Mouse (Mus musculus) testis, postnatal 10 days (tissue): ENCODE measurements around the gene Gm21985.
"Not testable (repeated sequence)": the region's sequence is repeated elsewhere in the genome, so short reads cannot be mapped to it uniquely, and the experiment has no call there.

ENCODE experiments used
- DNase-seq: peaks from one replicate; pipeline ENCODE4 v3.0.0; 2021; ENCODE audit warnings: low spot score

The Gm21985 gene

GRCm38 (mm10) chr2:112392689-112393088 is 126.6 kb downstream of the Gm21985 start:
- no peak for DNase-seq

- no peak for DNase-seq
Observed at GRCm38 (mm10) chr2:112393958-112394357, 127.8 kb downstream of the Gm21985 start.

DNA sequence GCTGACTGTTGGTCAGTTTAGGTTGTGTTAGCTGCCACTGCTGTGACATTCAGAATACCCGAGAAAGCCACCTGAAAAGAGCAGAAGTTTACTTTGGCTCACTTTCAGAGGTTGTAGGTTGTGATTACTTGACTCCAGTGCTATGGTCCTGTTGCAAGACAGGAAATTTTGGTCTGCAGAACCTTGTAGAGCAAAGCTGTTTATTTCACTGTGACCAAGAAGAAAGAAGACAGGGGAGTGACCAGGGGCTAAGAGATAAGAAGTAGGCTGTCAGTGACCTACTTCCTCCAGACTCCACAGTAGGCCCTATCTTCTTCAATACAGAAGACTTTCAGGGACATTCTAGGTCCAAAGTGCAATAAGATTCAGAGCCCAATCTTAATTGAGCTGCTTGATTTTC is 130.5 kb downstream of the Gm21985 start:
- no peak for DNase-seq

DNA sequence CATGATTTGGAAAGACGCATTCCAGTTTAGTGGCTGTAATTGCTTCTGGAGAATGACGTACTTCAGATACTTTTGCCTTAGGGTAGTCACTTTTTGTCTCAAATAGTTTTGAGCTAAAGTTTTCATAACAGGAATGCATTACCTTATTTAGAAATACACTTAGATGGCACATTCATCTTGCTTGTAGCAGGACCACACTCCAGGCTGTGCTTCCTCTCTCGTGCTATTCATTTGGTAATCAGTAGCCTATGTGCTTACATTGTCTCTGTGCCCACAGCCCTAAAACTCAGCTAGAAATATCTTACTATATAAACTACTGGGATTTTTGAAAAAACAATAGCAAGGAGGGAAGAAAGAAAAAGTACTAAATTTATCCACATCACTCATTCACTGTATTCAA is 140.9 kb downstream of the Gm21985 start:
- DNase-seq, result no peak

DNA sequence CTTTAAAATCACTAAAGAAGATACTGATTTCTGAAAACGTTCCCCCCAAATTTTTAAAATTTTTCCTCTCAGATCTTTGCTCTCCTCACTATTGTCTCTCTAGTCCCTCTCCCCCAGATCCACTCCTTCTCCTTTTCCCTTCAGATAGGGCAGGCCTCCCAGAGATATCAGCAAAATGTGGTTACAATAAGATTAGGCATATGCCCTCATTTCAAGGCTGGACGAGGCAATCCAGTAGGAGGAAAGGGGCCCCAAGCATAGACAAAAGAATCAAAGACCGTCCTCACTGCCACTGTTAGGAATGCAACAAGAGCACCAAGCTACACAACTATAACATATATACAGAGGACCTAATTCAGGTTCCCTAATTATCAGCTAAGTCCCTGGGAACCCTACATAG is 159.2 kb downstream of the Gm21985 start:
- DNase-seq, result no peak

DNA sequence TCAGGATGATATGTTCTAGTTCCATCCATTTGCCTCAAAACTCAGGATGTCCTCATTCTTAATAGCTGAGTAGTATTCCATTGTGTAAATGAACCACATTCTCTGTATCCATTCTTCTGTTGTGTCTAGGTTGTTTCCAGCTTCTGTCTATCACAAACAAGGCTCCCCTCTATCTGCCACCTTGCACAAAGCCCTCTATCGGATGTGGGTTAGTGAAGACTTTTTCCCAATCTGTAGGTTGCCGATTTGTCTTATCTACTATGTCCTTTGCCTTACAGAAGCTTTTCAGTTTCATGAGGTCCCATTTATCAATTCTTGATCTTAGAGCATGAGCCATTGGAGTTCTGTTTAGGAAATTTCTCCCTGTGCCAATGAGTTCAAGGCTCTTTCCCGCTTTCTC is 162.4 kb downstream of the Gm21985 start:
- DNase-seq, result not testable (repeated sequence)

DNA sequence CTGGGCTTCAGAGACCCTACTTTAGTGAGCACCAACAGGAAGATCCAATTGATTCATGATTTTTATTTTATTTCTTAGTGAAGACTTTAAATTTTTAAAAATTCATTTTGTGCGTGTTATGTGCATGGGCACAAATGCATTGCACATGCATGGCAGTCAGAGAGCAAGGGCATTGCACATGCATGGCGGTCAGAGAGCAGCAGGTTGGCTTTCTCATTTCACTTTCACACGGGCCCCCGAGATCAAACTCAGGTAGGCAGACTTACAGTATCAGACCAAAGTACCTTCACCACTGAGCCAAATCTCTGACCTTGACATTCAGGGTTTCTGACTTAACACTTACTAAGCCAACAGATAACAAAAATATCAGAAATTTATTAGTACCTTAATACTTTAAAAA is 163.6 kb downstream of the Gm21985 start:
- DNase-seq, result no peak

DNA sequence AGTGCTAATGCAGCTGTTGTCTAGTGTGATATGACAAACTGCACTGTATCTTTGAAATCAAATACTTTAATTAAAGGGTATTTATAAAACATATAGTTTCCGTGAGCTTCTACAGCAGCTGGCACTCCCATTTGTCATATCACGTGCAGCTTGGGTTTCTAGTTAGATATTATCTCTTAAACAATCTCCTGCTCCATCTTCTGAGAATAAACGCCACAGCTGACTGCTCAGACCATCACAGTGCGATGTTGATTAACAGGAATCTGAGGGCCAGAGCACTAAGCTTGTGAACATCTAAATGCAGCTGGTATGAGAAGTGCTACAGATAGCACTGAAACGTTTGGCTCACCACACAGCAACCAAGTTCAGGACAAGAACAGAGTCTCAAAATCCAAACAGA is 164.3 kb downstream of the Gm21985 start:
- DNase-seq, result no peak

DNA sequence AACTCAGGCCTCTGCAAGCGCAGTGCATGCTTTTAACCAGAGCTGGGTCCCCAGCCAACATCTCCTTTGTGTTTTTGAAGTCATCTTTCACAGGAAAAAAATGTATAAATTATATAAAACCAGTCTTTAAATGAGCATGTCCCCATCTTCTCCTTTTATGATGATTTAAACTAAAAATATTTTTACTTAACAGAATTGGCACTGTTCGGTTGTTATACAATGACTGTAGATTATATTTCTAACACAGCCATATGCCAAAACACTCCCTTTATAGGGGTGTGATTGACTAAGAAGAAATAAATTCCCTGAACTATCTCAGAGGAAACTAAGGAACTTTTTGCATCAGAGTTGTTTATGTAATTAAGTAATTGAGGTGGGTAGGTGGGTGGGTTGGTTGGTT is 166.4 kb downstream of the Gm21985 start:
- DNase-seq, result no peak

DNA sequence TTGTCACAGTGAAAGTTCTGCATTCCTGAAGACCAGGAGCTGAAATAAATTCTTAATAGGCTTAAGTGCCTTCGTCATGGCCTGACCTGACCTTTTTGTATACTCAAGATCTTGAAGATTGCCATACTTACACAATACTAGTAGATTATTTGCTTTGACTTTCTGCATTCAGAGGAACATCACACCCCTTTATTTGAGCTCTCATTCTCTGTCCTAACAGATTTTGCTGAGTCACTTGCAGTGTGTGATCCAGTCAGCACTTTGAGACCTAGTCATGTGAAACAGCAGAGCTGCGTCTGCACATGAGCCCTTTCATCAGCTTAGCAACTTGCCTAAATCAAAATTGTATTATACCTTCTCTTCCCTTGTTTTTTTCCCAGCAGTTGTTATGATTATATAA is 167.2 kb downstream of the Gm21985 start:
- no peak for DNase-seq

GRCm38 (mm10) chr2:112436292-112436691 is 170.2 kb downstream of the Gm21985 start:
- DNase-seq, result no peak

DNA sequence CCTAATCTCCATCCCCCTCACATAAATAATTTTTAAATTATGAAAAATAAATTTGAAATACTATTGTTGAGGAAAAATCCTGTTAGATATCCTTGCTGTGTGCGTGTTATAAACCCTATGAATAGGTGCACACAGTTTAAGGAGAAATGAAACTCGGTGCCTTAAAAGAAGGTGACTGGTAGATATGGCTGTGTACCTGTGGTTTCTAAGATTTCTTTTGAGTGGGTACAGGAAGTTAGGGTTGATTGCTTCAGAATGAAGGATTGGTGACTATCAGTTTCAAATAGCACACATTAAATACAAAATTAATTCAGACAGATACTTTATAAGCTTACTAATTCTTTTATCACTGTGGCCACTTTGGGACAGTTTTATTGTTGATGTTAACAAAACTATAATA is 171.5 kb downstream of the Gm21985 start:
- DNase-seq, result no peak

DNA sequence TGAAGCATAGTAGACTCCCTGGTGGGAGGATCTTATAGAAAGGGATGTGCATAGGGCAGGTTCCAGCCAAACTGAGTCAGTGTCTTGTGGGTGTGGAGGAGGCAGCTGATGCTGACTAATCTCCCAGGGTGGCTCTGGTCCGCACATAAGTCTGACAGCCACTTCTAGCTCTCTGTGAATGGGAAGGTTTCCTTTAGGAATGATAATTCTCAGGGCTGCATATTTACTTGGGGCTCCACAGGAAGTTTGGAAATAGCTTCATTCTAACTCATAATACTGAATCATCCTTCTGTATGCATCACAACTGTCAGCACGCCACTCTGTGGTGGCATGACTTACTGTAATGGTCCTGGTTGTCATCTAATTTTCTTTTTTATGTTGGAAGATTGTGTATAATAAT is 177.4 kb downstream of the Gm21985 start:
- DNase-seq, result no peak

DNA sequence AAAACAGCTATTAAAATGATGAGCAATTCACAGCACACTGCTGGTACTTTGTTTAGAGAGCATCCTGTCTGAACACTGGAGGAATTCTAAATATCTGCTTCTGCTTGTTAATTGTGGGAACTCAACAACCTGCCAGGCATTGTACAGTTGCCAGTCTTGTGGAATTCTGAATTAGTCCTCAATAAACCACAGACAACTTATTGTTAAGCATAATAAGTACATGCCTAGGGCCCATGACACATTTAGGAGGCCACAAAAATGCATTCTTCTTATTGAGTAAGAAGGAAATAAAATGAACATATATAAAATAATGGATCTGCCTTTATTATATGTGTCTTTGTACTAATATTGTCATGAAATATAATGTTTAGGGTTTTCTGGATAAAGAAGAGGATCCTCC is 179.4 kb downstream of the Gm21985 start:
- DNase-seq, result no peak

DNA sequence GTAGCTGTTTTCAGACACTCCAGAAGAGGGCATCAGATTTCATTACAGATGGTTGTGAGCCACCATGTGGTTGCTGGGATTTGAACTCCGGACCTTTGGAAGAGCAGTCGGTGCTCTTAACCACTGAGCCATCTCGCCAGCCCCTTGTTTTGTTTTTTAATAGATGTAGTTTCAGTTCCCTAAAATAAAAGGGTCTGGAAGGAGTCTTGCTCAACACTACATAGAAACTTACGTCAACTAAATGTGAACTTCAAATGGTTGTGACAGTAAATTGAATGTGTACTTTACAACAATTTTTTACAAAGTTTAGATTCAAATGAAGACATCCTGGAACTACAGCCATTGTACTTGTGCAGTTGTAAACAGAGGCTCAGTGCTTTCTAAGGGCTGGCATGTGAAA is 181.9 kb downstream of the Gm21985 start:
- not testable (repeated sequence) for DNase-seq

DNA sequence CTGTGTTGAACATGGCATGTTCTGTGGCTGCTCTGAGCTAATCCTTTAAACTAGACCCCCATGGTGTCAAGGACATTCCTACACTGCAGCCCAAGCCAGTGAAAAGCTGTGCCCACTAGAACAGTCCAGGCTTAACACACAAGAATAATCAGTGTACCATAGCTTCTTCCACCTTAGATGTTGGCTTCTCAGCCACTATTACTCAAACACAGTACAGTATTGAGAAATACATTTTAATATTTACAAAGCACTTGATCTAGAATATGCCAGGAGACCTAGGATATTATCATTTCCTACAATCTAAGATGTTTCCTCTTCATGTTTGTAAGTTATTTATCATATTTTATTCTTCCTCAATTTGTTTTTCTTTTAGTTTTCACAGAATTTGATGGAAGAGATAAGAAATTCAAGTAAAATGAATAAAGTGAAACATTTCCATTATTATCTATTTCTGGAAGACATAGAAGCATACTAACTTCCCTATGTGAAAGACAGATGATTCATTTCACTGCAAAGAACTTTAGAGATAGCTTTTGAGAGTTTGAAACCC is 182.5 kb downstream of the Gm21985 start:
- no peak for DNase-seq

GRCm38 (mm10) chr2:112449597-112450296 is 183.6 kb downstream of the Gm21985 start:
- no peak for DNase-seq

DNA sequence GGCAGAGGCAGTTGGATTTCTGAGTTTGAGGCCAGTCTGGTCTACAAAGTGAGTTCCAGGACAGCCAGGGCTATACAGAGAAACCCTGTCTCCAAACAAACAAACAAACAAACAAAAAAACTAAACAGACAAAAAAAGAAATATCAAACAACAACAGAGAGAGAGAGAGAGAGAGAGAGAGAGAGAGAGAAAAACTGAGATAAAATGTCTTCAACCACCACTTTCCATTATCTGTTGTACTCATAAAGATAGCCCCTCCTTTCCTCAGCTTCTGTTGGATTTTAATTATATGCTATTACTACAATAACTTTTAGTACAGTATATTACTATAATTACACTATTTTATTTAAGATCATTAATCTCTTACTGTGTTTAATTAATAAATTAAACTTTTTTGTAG is 186.4 kb downstream of the Gm21985 start:
- DNase-seq, result not testable (repeated sequence)

DNA sequence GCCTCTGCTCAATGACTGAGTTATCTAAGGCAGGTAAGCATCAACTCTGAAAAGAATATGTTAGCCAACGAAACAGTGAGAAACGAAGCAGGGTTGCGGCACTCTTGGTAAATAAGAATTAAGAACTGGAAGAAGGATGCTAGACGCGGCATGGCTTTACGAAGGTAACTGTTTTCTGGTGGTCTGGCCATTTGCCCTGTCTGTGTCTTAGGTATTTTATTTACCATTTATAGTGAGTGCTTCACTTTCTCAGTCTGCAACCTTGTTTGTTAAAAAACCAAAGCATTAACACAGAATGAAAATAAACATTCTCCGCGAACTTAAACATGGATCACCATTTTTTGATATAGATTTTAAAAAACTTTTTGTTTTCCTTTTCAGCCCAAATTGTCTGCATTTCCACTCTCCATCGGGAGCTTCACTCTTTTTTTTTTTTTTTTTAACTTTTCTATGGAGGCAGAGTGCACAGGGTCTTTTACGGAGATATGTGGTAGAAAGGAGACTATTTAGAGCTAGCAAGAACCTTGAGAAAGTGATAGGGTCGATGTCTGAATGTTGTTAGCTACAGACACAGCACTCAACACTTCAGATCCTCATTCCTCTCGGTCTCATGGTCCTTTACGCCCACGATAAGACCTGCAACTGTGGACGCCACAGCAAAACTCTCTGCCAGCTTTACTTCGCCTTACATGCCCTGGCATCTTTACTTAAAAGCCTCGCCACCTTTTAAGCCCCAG is 188.2 kb downstream of the Gm21985 start:
- no peak for DNase-seq

DNA sequence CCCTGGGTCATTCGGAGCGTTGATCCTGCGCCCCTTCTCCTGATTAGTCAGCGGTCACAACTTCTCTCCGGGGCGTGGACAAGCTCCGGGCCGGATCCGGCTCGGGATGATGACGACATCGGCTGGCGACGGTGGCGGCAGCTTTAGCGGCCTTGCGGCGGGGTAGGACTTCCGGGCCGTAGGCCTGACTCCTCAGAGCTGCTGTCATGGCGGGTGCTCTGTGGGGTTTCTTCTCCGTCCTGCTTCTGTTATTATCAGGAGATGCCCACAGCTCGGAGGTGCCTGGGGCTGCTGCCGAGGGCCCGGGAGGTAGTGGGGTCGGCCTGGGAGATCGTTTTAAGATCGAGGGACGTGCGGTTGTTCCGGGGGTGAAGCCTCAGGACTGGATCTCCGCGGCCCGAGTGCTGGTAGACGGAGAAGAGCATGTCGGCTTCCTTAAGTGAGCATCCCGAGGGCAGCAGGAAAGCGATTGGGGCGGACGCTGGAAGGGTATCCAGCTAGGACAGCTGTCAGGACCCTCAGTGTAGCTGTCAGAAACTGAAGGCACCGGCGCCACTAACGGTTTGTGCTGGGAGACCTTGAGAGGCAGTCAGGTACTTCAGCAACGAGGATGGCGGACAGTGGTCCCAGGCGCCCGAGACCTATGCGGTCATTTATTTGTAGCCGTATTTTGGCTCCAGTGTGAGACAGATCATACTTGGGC is 188.9 kb downstream of the Gm21985 start, which contains the start of gene Emc7:
Gene Emc7 (plus strand): TSS at position 136 of the 703 bp plus-strand sequence.
- peak; percentile 99 for DNase-seq
